Mouse (Mus musculus) cortical plate, adult 2 months (tissue): ENCODE results near the gene Lpp.

Source experiments
- CTCF ChIP-seq: fragments of 200-500 bp; IDR thresholded peaks from 2 replicates; pipeline ENCODE4 v1.5.1; 2011; ENCODE audit warnings: mild to moderate bottlenecking, control low read depth, low read length; ENCODE audit not compliant: insufficient read depth; ENCODE audit errors: extremely low read depth
- POLR2A ChIP-seq: fragments of 200-500 bp; IDR thresholded peaks from 2 replicates; pipeline ENCODE4 v1.6.1; 2011; ENCODE audit warnings: mild to moderate bottlenecking, low read length, control low read depth; ENCODE audit not compliant: insufficient read depth; ENCODE audit errors: extremely low read depth

- no peak for TF ChIP-seq CTCF
- TF ChIP-seq POLR2A = no peak
Measured at GRCm38 (mm10) chr16:24502295-24502823, 109.1 kb downstream of the Lpp start.
